Mouse (Mus musculus) heart, adult 8-10 months (tissue): ENCODE data around the gene Fxr2. TPM values are rescaled to one million over a fixed set of nuclear protein-coding genes. Genes with fewer than 3 reads are reported as not detected.

Experiments
- microRNA-seq: library from miRNA; unstranded; fragments of <30 nt; microRNA quantifications from one replicate; pipeline ENCODE4 v1.2.0, GENCODE M21; 2022
- total RNA-seq, 4 experiments: library from RNA; stranded (reverse); gene quantifications; 2 replicates each; pipeline ENCODE4 v1.2.4; 2022

Fxr2 gene
- total RNA-seq, 4 experiments from 2014 or later = 92.4 to 109 (median 94.5) TPM

Small RNA genes lying within 50 kb of the gene (microRNA-seq; reads per million reads assigned to microRNA genes)
- gene Mir1934 (5.0 reads per million, percentile 11 among the genes with 10 or more reads in this experiment), gene Mir467f (not detected)

Other genes with a start within 250 kb of the Fxr2 start
- gene Naa38, start 237.5 kb upstream of the Fxr2 start, total RNA-seq = 100 to 1,000 TPM; 109 to 140 (median 120) TPM
- 10 to 100 TPM; 33.3 to 39.8 (median 36.9) TPM for gene Cyb5d1, start 237.4 kb upstream of the Fxr2 start, total RNA-seq
- 10 to 100 TPM; 13.2 to 24.7 (median 19.5) TPM for gene Tmem88, start 234.8 kb upstream of the Fxr2 start, total RNA-seq
- 10 to 100 TPM; 19.1 to 26.2 (median 22.3) TPM for gene Kdm6b, start 219.3 kb upstream of the Fxr2 start, total RNA-seq
- gene Dnah2, start 83.9 kb upstream of the Fxr2 start, total RNA-seq = under 1 TPM; 0.22 to 0.66 (median 0.40) TPM
- gene Efnb3, start 72.8 kb upstream of the Fxr2 start, total RNA-seq = 100 to 1,000 TPM; 105 to 137 (median 128) TPM
- 1 to 10 TPM; 4.6 to 6.7 (median 5.6) TPM for gene Wrap53, start 52.7 kb upstream of the Fxr2 start, total RNA-seq
- gene Trp53, start 52.6 kb upstream of the Fxr2 start, total RNA-seq = 10 to 100 TPM; 12.8 to 16.3 (median 14.1) TPM
- 10 to 100 TPM; 12.4 to 16.3 (median 13.1) TPM for gene Atp1b2, start 27.0 kb upstream of the Fxr2 start, total RNA-seq
- not detected for gene Shbg, start 15.1 kb upstream of the Fxr2 start, total RNA-seq
- 1 to 10 TPM; 2.6 to 5.3 (median 3.3) TPM for gene Sat2, start 11.0 kb upstream of the Fxr2 start, total RNA-seq
- gene Sox15, start 22.3 kb downstream of the Fxr2 start, total RNA-seq = not detected
- 10 to 100 TPM; 13.6 to 18.8 (median 15.5) TPM for gene Mpdu1, start 29.7 kb downstream of the Fxr2 start, total RNA-seq
- gene Cd68, start 33.2 kb downstream of the Fxr2 start, total RNA-seq = 1 to 10 TPM; 4.5 to 7.0 (median 6.3) TPM
- gene Eif4a1, start 39.4 kb downstream of the Fxr2 start, total RNA-seq = 100 to 1,000 TPM; 162 to 194 (median 186) TPM
- gene Senp3, start 49.1 kb downstream of the Fxr2 start, total RNA-seq = 10 to 100 TPM; 27.2 to 40.0 (median 28.7) TPM
- gene Tnfsf13, start 52.8 kb downstream of the Fxr2 start, total RNA-seq = 1 to 10 TPM; 2.6 to 4.3 (median 2.9) TPM
- 10 to 100 TPM; 14.9 to 19.6 (median 17.5) TPM for gene Tnfsf12, start 62.9 kb downstream of the Fxr2 start, total RNA-seq
- 1 to 10 TPM; 1.4 to 4.2 (median 3.1) TPM for gene Tnfsfm13, start 63.1 kb downstream of the Fxr2 start, total RNA-seq
- gene Polr2a, start 125.6 kb downstream of the Fxr2 start, total RNA-seq = 10 to 100 TPM; 28.5 to 35.7 (median 32.9) TPM
- gene Slc35g3, start 129.0 kb downstream of the Fxr2 start, total RNA-seq = not detected
- 10 to 100 TPM; 43.7 to 52.4 (median 49.3) TPM for gene Zbtb4, start 132.9 kb downstream of the Fxr2 start, total RNA-seq
- gene Chrnb1, start 163.0 kb downstream of the Fxr2 start, total RNA-seq = 1 to 10 TPM; 2.2 to 4.3 (median 3.8) TPM
- gene Fgf11, start 168.9 kb downstream of the Fxr2 start, total RNA-seq = 1 to 10 TPM; 2.1 to 3.3 (median 2.6) TPM
- under 1 TPM; 0.14 to 0.57 (median 0.31) TPM for gene Tmem102, start 172.6 kb downstream of the Fxr2 start, total RNA-seq
- gene Gm39566, start 182.3 kb downstream of the Fxr2 start, total RNA-seq = not detected
- not detected for gene Spem2, start 185.5 kb downstream of the Fxr2 start, total RNA-seq
- not detected for gene Spem1, start 189.2 kb downstream of the Fxr2 start, total RNA-seq
- gene Nlgn2, start 204.8 kb downstream of the Fxr2 start, total RNA-seq = 1 to 10 TPM; 3.1 to 6.9 (median 4.3) TPM
- 100 to 1,000 TPM; 193 to 338 (median 283) TPM for gene Tmem256, start 205.5 kb downstream of the Fxr2 start, total RNA-seq
- 10 to 100 TPM; 20.7 to 25.3 (median 21.7) TPM for gene Plscr3, start 213.4 kb downstream of the Fxr2 start, total RNA-seq
- under 1 TPM in 1 of 4 experiments, not detected in 3; 0.23 TPM for gene Tnk1, start 225.7 kb downstream of the Fxr2 start, total RNA-seq
- gene Tmem95, start 245.0 kb downstream of the Fxr2 start, total RNA-seq = not detected
- gene Kctd11, start 248.4 kb downstream of the Fxr2 start, total RNA-seq = 1 to 10 TPM; 2.0 to 2.6 (median 2.4) TPM